Mouse (Mus musculus): ENCODE data around the gene Plcb2. TPM values are rescaled to one million over a fixed set of nuclear protein-coding genes. Genes with fewer than 3 reads are reported as not detected.

Gene Plcb2
- polyA plus RNA-seq, 1 experiment from 2014 or later: 0.24 TPM

DNA sequence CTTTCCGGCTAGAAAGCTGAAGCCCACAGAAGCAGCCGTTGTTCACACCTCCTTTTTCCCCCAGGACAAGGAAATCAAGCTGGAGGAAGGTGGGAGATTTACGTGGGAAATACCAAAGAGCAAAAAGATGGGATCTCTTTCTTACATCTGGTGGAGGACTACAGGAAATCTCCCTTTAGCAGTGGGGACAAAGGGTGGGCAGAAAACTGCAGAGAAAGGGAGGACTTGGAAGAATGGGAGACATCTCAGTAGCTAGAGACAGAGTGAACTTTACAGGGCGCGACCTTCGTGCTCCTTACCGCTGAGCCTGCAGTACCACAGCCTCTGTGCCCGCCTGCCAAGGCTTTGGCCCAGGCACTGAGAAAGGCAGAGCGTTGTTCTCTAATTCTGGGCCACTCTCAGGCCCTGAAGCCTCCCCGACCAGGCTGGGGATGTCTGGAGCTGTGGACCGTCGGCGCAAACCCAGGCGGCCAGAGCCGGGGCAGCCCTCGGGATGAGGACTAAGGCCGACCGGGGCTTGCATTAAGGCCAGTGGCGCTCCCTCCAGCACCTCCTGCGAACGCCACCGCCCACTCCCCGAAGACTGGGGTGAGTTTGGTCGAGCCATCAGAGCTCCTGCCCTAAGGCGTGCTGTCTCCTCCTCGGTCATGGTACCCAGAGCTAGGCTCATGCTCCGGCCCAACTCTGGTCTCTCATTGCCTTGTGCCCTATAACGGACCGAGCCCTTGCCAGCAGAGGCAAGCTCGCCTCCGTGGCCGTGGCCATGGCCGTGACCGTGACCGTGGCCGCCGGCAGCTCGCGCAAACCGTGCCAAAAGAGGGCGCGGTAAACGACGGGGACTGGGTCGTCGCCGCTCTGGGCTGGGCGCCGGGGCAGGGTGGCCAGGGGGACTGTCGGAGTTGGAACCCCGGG, 26.0 kb downstream of the Plcb2 start:
- 2% methylated on average over 51 of the region's 51 CpGs for WGBS
- Histone ChIP-seq H3K27me3 (ENCODE audit: control insufficient read depth, insufficient read depth, low read length) (peaks cover 87% of the 10 kb centered on the region), H3K9me3 (ENCODE audit: control insufficient read depth, low read length) (no peaks in the 10 kb centered on the region), H3K4me1 (ENCODE audit: control insufficient read depth, insufficient read depth, low read length) (peaks cover 19% of the 10 kb centered on the region), H3K36me3 (ENCODE audit: control insufficient read depth, insufficient read depth, low read length) (no peaks in the 10 kb centered on the region), H3K4me2 (ENCODE audit: low read depth) (peak overlapping the region; percentile 53), H3K9ac (ENCODE audit: low read length) (no peak overlapping the region), H3K4me3 (ENCODE audit: low read depth, low read length) (peak overlapping the region; percentile 38), H3K27ac (ENCODE audit: low read depth, low read length) (no peak overlapping the region)
- DNase-seq (ENCODE audit: low spot score): no peak
- ATAC-seq (ENCODE audit: insufficient read depth, low FRiP score, low TSS enrichment): no peak

DNA sequence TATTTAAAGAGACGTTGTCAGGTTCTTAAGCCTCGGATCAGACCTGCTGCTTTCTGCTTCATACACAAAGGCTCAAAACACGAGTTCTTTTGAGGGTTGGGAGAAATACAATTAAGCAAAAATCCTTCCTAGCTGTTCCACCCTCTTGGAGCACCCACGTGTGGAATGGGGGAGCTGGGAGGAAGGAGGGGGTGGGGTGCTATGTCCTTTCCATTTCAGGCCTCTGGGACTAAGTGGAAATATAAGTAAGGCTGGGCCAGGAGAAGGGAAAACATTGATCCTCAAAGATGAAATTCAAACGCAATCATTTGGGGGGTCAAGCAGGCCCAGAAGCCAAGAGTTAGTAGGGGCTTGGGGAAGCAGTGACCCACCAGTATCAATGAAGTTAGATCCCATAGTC, 27.1 kb downstream of the Plcb2 start:
- 1% methylated on average over 5 of the region's 5 CpGs for WGBS
- H3K27me3 ChIP-seq (ENCODE audit: control insufficient read depth, insufficient read depth, low read length): peaks cover 87% of the 10 kb centered on the region
- H3K36me3 ChIP-seq (ENCODE audit: control insufficient read depth, insufficient read depth, low read length): no peaks in the 10 kb centered on the region
- no peak overlapping the region for H3K27ac ChIP-seq (ENCODE audit: low read depth, low read length)
- ATAC-seq (ENCODE audit: insufficient read depth, low FRiP score, low TSS enrichment) (no peak), DNase-seq (ENCODE audit: low spot score) (no peak)
- H3K9me3 ChIP-seq (ENCODE audit: control insufficient read depth, low read length): no peaks in the 10 kb centered on the region
- no peak overlapping the region for H3K9ac ChIP-seq (ENCODE audit: low read length)
- H3K4me1 ChIP-seq (ENCODE audit: control insufficient read depth, insufficient read depth, low read length): peaks cover 19% of the 10 kb centered on the region
- no peak overlapping the region for H3K4me2 ChIP-seq (ENCODE audit: low read depth)
- H3K4me3 ChIP-seq (ENCODE audit: low read depth, low read length): peak overlapping the region; percentile 10

- H3K9ac ChIP-seq (ENCODE audit: low read length): no peak overlapping the region
- no peaks in the 10 kb centered on the region for H3K36me3 ChIP-seq (ENCODE audit: control insufficient read depth, insufficient read depth, low read length)
- DNase-seq (ENCODE audit: low spot score) (peak; percentile 83), ATAC-seq (ENCODE audit: insufficient read depth, low FRiP score, low TSS enrichment) (peak; percentile 44; the same call in 1 of the 2 replicates)
- no peak overlapping the region for H3K27ac ChIP-seq (ENCODE audit: low read depth, low read length)
- peak overlapping the region; percentile 13 for H3K4me3 ChIP-seq (ENCODE audit: low read depth, low read length)
- no peaks in the 10 kb centered on the region for H3K9me3 ChIP-seq (ENCODE audit: control insufficient read depth, low read length)
- WGBS: under 1% methylated on average over 32 of the region's 32 CpGs
- peaks cover 19% of the 10 kb centered on the region for H3K4me1 ChIP-seq (ENCODE audit: control insufficient read depth, insufficient read depth, low read length)
- H3K4me2 ChIP-seq (ENCODE audit: low read depth): peak overlapping the region; percentile 42
- H3K27me3 ChIP-seq (ENCODE audit: control insufficient read depth, insufficient read depth, low read length): peaks cover 84% of the 10 kb centered on the region
These were observed 27.8 kb downstream of the Plcb2 start for GRCm38 (mm10) chr2:118700179-118701062.

DNA sequence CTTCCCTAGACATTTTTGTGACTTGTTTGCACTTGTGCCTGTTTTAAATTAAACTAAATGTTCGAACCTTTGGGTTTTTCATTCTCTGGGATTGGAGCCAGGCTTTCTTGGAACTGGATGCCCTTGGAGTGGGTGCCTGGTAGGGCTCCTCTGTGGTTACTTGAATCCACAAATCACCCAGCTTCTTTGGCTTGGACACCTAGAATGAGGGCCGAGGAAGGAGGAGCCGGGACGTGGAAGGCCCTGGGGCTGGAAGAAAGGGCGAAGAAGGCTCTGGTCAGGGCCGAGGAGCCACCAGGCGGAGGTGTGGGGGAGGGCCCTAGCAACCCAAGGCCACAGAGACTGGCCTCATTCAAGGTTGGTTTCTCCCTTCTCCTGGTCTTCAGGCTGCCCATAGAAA, 30.3 kb downstream of the Plcb2 start:
- Histone ChIP-seq H3K27me3 (ENCODE audit: control insufficient read depth, insufficient read depth, low read length) (peaks cover 59% of the 10 kb centered on the region), H3K9me3 (ENCODE audit: control insufficient read depth, low read length) (no peaks in the 10 kb centered on the region), H3K4me1 (ENCODE audit: control insufficient read depth, insufficient read depth, low read length) (peaks cover 11% of the 10 kb centered on the region), H3K4me3 (ENCODE audit: low read depth, low read length) (no peak overlapping the region), H3K9ac (ENCODE audit: low read length) (no peak overlapping the region), H3K36me3 (ENCODE audit: control insufficient read depth, insufficient read depth, low read length) (no peaks in the 10 kb centered on the region), H3K4me2 (ENCODE audit: low read depth) (no peak overlapping the region), H3K27ac (ENCODE audit: low read depth, low read length) (no peak overlapping the region)
- DNase-seq (ENCODE audit: low spot score) (no peak), ATAC-seq (ENCODE audit: insufficient read depth, low FRiP score, low TSS enrichment) (no peak)
- 43% methylated on average over 7 of the region's 7 CpGs for WGBS

DNA sequence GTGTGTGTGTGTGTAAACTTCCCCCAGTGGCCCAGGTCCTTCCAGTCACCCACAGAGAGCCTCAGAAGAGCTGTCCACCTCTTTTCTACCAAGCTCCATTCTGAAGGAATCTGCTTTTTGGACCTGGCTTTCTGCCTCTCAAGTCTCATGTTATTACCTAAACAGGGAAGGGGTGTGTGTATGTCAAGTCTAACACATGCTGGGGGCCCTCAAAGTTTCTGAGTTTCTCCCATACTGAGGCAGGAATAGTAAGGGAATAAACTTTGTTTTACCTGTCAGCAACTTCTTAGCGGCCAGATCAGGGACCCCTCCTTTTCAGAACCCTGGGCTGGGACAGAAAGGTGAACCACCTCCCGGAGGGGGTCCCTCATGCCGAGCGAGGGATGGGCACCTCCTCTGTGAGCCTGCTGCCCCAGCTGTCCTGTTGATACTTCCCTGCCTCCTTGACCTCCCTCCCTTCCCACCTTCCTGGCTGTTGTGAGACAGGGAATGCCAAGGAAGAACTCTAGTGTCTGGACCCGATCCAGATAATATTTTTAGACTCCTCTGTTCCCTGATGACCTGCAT, 30.8 kb downstream of the Plcb2 start:
- no peaks in the 10 kb centered on the region for H3K9me3 ChIP-seq (ENCODE audit: control insufficient read depth, low read length)
- H3K27ac ChIP-seq (ENCODE audit: low read depth, low read length): no peak overlapping the region
- peaks cover 54% of the 10 kb centered on the region for H3K27me3 ChIP-seq (ENCODE audit: control insufficient read depth, insufficient read depth, low read length)
- H3K9ac ChIP-seq (ENCODE audit: low read length): no peak overlapping the region
- DNase-seq (ENCODE audit: low spot score): no peak
- H3K4me1 ChIP-seq (ENCODE audit: control insufficient read depth, insufficient read depth, low read length): peaks cover 11% of the 10 kb centered on the region
- 34% methylated on average over 5 of the region's 5 CpGs for WGBS
- no peak for ATAC-seq (ENCODE audit: insufficient read depth, low FRiP score, low TSS enrichment)
- no peak overlapping the region for H3K4me3 ChIP-seq (ENCODE audit: low read depth, low read length)
- H3K4me2 ChIP-seq (ENCODE audit: low read depth): no peak overlapping the region
- H3K36me3 ChIP-seq (ENCODE audit: control insufficient read depth, insufficient read depth, low read length): no peaks in the 10 kb centered on the region

DNA sequence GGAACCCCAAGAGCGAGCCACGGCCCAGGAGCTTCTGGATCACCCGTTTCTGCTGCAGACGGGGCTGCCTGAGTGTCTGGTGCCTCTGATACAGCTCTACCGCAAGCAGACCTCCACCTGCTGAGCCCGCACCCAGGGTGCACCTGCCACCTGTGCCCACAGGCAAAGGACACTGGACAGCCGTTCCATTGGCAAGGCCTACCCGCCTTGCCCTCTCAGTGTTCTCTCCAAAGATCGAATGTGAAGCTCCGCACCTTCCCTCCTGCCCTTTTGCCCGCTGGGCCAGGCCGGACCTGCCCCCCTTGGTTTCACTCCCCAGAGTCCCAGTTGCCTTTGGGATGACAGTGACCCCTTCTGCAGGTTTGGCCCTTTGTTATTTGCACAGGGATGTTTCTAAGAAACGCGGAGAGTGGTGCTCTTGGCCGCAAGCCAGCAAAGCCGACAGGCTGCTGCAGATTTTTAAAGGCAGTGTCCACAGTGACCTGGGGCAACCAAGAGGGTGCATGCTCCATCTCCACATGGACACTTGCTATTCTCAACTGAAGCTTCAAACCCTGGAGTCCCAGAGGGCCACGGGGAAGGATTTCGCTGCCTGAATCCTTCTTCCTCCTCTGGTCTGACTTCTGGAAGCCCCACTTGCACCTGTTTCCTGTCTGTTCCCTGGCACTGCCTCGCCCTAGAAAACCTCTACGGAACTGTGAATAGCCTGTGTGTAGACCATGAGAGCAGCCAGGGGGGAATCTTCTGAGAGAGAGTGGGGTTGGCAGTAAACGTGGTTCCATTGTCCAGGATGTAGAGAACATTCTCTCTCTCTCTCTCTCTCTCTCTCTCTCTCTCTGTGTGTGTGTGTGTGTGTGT, 31.6 kb downstream of the Plcb2 start:
- ATAC-seq (ENCODE audit: insufficient read depth, low FRiP score, low TSS enrichment): no peak
- no peaks in the 10 kb centered on the region for H3K9me3 ChIP-seq (ENCODE audit: control insufficient read depth, low read length)
- DNase-seq (ENCODE audit: low spot score): no peak
- WGBS: 46% methylated on average over 21 of the region's 21 CpGs
- H3K27ac ChIP-seq (ENCODE audit: low read depth, low read length): no peak overlapping the region
- no peak overlapping the region for H3K4me2 ChIP-seq (ENCODE audit: low read depth)
- H3K4me1 ChIP-seq (ENCODE audit: control insufficient read depth, insufficient read depth, low read length): peaks cover 11% of the 10 kb centered on the region
- H3K27me3 ChIP-seq (ENCODE audit: control insufficient read depth, insufficient read depth, low read length): peaks cover 47% of the 10 kb centered on the region
- H3K36me3 ChIP-seq (ENCODE audit: control insufficient read depth, insufficient read depth, low read length): no peaks in the 10 kb centered on the region
- H3K4me3 ChIP-seq (ENCODE audit: low read depth, low read length): no peak overlapping the region
- no peak overlapping the region for H3K9ac ChIP-seq (ENCODE audit: low read length)

DNA sequence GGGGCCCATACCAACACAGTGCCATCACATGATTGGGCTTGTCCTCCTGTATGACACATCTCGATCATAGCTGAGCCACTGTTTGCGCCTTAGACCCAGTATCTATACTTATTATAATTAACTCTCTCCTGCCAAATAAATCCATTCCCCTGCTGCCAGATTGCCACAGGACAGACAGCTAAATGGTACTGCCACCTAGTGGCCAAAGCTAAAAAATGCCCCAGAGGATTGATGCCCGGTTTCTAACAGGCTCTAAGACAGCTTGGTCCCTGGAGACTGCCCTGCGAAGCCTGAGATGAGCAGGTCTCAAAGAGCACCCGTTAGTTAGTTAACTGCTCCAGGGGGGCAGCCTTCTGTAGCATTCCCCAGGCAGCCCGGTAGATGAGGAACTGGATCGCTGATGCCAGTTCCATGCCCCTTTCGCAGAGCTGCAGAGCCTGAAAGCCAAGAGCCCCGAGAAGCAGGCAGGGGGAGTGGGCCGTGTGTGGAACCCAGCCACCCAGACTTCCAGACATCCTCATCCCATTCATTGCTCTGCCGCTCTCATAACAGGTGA, 32.5 kb downstream of the Plcb2 start:
- Histone ChIP-seq H3K36me3 (ENCODE audit: control insufficient read depth, insufficient read depth, low read length) (no peaks in the 10 kb centered on the region), H3K4me1 (ENCODE audit: control insufficient read depth, insufficient read depth, low read length) (peaks cover 6% of the 10 kb centered on the region), H3K9me3 (ENCODE audit: control insufficient read depth, low read length) (no peaks in the 10 kb centered on the region), H3K9ac (ENCODE audit: low read length) (no peak overlapping the region), H3K27me3 (ENCODE audit: control insufficient read depth, insufficient read depth, low read length) (peaks cover 37% of the 10 kb centered on the region), H3K27ac (ENCODE audit: low read depth, low read length) (no peak overlapping the region), H3K4me3 (ENCODE audit: low read depth, low read length) (no peak overlapping the region), H3K4me2 (ENCODE audit: low read depth) (no peak overlapping the region)
- 36% methylated on average over 11 of the region's 11 CpGs for WGBS
- peak; percentile 59 for DNase-seq (ENCODE audit: low spot score)
- ATAC-seq (ENCODE audit: insufficient read depth, low FRiP score, low TSS enrichment): no peak
